Mouse (Mus musculus) lung, postnatal 4 days (tissue): ENCODE measurements around the gene Grm1.

Experiments
- DNase-seq, 2 experiments: peaks; one replicate each; pipeline ENCODE4 v3.0.0; 2021

Gene Grm1

DNA sequence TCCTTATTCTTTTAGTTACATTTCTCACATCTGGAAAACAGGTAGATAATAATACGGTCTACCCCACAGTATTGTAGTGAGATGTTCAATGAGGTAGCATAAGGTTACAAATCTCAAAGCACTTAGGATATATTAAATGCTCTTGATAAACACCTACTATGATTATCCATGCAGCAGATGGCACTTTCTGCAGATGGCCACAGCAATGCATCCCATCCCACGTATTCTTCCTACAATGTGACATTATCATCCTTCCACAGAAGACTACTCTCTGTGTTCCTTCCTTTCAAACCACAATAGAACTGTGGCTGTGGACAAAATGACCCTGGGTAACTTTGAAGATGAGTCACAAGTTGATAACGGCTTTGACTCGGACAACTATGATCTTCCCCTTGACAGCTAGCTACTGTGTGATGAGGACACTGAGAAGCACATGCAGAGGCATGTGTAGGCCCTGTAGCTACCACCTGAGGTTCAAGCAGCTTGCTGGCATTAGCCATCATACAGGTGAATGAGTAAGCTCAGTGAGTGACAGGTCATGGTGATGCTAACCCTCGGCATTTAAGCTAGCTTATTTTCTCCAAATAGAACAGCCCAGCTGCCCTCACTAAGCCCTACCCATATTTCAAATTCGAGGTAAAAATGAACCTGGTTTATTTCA, 117.5 kb downstream of the Grm1 start:
- DNase-seq: no peak

DNA sequence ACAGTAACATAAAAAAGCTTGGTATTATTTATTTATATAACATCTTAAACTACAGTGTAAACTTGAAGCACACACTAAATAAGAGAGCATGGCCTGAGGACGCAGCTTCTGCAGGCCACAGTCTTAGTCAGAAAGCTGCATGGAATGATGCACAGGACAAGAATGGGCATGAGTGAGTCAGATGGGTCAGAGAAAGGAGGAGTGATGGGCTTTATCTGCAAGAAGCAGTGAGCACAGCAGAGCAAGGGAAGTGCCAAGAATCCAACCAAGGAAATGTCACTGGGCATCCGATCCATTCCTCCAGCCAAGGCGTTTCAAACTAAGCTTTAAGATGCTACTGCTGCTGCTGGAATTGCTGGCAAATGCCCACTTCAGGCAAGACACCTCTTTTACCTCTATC, 131.6 kb downstream of the Grm1 start:
- no peak for DNase-seq

DNA sequence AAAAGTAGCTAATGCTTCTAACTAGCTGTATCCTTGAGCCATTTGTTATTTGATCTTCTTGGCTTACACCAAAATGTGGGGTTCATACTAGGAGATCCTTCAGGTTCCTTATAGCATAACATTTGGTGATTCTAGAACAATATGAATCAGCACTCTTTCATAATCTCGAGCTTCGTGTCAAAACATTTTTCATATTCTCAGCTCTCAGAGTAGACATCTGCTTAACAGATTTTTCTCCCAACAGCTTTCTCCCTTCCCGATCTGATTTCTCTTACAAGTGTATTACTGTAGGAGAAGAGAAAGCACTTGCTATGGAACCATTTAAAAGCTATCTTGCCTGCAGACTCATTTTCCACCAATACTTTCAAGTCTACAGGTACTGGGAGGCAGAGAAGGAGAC, 133.0 kb downstream of the Grm1 start:
- DNase-seq: no peak

DNA sequence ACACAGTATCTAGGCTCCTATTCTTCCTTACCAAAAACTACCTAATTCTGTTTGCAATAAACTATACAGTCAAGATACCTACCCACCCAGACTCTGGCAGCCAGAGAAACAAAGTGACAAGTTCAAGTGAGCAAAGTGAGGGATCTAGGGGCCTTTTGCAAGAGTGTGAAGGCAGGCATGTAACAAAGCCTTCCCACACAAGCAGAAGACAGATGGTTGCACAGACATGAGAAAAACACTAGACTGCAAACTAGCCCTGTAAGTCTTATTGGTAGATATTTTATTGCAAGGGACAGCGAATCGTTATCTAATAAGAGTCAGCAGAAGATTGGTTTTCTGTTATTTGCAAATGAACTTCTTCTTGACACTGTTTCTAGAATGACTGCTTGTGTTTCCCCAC, 134.6 kb downstream of the Grm1 start:
- no peak for DNase-seq

DNA sequence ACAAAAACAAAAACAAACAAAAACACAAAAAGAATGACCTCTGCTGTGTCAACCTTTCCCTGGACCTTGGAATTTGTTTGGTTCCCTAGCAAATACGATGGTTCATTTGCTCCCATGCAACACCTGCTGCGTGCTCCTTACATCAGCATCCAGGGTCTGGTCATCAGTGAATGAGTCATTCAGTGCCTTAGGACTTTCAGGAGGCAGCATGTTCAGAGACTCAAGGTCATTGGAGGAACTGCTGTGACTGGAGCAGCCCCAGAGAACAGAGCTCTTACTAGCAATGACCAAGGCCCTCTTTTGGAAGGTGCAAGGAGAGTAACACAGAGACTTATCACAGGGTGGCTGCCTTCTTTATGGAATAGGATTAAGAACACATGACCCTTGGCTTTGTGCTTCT, 138.2 kb downstream of the Grm1 start:
- no peak for DNase-seq

DNA sequence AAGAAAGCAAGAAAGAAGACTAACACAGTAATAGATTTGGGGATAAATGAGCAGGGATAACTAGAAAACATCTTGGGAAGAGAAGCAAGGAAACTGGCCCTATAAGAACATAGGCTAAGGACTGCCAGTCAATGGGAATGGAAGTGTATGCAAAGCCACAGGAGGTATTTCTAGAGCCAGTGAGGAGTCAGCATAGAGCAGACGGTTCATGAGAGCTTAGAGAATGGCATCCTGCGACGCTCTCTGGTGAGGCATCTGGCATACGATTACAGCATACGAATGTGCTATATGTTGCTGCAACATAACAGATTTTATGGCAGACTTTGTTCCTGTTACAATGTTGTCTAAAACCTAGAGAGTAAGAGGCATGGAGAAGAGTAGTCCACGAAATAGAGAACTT, 139.9 kb downstream of the Grm1 start:
- no peak for DNase-seq

DNA sequence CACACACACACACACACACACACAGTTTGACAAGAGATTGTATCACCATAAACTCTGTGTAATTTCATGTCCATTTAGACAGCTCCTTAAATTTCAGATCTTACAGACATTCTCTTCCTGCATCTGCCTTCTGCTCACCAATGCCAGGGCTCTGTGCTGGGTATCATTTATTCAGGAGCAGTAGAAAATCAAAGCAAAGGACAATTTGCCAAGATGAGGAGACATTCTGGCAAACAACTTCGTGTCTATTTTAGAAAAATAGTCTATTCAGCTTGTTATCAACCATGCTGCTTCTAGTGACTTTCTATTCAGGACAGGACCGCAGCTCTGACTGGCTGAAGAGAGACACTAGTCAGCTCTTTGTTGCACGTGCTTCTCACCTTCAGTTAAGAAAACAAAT, 146.3 kb downstream of the Grm1 start:
- no peak for DNase-seq

DNA sequence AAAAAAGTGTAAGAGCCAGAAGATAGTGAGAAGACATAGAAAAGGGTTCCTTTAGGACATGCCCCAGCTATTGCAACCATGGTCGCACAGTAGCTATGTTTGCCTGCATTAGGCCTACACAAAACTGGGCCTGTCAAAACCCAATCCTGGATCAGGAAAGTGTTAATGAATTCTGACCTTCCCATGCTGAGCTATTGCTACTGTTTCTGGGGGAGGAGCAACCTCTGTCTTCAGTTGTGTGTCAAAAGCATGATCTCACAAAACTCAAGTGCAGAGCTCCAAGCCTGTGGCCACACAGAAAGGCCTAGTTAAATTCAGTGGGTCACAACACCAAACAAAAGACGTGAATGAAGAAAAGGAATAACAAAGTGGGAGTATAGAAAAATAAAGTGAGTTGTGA, 152.5 kb downstream of the Grm1 start:
- no peak for DNase-seq

DNA sequence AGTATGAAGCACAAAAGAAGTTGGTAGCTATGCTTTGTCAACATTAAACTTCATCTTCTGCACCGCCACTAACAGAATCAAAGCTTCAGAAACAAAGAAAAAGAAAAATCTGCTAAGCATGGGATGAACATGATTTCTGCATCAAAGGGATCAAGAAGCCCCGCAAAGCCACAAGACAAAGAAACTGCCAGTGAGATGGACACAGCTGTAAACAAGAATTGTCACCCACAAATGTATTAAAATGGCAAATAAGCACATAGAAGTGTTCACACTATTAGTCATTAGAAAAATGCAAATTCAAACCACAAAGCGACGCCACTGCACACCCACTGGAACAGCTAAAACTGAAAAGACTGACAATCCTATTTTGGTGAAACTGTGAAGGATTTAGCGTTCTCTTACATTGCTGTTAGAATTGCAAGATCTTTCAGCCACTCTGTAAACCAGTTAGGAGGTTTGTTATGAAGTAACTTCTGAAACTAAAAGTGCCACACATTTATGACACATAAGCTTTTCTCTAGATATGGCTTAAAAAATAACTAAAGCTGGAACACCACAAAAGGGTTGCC, 153.3 kb downstream of the Grm1 start:
- no peak for DNase-seq

DNA sequence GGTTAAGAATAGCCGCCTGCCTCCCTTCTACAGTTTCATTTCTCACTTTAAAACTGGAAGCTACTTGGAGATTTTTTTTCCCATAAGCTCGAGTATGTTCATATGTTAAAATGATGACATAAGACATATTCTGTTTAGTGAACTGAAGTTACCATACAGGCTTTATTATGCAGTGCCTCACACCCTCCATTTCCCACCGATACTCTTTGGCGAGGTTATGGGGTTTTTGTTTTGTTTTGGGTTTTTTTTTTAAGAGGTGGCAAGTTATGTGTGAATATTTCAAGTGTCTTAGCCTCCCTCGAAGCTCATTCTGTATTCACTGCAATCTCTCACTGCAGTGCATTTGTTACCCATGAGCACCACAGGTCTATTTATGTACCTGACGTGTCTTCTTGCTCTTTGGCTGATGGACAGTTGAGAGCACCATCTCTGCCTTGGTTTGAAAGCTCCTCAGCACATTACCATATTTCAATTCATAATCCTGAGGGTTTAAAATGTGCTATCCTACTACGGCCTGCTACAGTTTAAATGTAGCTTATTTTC, 164.2 kb downstream of the Grm1 start:
- no peak for DNase-seq

DNA sequence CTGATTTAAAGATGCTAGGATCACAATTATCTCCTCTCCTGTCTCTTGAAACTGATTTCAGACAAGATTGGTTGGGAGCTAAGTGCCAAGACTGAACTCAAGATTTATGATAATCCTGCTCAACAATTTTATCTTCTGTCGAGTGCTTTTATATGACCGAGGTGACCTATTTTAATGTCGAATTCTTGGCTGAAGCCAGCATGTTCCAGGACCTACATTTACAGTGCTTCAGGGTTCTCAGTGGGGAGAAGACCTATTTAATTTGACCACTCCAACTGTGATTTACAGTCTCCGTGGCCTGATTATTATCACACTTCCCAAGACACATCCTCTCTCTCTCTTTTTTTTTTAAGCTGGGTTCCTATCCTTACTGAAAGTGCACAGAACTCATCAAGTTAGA, 168.5 kb downstream of the Grm1 start:
- DNase-seq: no peak

DNA sequence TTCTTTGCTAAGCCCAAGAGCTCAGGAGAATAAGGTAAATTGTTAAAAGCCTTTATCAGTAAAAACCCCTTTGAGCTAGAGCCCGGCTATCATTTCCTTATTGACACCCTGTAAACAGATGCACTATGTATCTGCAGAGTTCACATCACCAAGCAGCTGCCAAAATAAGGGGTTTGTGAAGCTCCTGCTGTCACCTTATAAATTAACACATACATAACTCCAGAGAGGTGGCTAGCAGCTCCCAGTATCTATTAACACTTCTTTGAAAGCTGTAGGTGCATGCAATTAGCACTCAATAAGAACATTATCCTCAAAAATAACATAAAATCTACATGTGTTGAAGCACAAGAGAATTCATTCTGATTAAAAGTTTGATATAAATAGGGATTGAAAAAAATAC, 191.9 kb downstream of the Grm1 start:
- no peak for DNase-seq

DNA sequence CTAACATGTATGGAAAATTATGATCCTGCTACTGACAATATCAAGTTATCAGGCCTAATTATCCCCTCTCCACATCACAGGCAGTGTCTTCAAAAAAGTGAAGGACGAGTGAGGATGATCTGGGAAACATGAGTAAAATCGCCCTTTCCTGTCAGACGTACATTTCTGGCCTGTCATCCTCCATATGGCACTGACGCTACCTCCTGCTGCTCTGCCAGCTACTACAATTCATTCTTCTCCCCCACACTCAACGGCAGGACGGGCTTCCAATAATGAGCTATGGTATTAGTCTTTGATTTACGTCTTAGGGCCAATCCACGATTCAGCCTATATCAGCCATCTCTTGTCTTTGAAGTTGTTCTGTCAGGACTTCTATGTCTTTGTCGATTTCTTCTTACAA, 193.6 kb downstream of the Grm1 start:
- no peak for DNase-seq

DNA sequence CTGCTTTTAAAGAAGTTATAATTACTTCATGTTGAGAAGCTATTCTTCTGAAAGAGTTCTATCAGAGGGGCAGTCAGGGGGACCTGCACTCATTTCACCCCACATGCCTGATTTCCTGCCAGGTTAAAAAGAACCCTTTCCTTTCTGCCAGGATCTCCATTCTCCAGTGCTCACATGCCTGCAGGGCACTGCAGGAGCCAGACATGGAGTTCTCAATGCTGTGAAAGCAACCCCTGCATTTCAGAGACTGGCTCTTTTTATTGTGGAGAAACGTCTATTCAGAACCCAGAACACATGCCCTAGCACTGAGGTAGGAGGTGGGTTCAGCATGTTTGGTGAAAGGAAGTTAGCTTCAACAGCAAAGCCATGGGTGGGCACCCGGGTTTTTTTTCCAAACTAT, 197.2 kb downstream of the Grm1 start:
- DNase-seq: no peak

DNA sequence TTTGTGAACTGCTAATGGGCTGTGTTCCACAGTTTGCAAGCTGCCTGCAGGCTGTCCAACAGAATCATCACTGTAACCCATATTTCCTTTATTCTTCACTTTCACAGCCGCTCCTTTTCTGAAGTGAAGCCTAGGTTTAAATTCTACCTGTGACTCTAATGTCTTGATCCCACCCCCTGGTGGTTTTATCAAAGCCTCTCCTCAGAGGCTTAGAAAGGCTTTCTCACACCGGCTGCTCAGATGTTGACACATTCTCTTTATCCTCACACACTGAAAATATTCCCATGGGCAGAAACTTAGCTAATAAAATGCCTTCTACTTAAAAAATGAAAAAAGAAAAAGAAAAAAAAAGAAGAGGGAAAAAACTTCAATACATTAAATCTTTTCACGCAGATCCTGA, 210.0 kb downstream of the Grm1 start:
- DNase-seq: no peak

DNA sequence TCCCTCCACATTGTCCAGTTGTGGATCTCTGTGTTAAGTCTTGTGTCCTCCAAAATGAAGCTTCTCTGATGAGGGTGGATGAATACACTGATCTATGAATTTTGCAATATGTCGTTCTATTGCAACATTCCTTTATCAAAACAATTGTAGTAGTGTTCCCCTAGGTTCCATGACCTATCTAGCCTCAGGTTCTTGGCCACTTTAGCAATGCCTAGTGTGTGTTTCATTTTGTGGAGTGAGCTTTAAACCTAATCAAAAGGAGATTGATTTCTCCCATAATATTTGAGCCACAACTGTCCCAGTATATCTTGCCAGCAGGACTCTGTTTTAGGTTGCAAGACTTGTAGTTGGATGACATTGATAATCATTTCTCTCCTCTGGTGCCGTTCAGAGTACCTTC, 211.9 kb downstream of the Grm1 start:
- no peak for DNase-seq

DNA sequence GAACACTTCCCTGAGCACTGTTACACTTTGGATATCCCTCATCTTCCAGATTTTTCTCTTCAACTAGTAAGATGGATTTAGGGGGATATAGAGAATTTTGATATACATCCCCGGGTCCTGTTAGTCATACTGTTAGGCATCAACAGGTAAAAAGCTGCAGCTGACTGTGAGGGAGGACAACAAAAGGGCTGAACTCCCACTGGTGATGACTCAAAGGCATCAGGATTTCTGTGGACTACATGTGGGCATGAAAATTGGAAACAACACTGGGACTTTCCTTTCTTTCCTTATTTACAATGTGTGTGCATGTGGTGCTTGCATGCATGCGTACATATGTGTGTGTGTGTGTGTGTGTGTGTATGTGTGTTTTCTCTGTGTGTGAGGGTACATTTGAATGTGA, 215.9 kb downstream of the Grm1 start:
- no peak for DNase-seq

DNA sequence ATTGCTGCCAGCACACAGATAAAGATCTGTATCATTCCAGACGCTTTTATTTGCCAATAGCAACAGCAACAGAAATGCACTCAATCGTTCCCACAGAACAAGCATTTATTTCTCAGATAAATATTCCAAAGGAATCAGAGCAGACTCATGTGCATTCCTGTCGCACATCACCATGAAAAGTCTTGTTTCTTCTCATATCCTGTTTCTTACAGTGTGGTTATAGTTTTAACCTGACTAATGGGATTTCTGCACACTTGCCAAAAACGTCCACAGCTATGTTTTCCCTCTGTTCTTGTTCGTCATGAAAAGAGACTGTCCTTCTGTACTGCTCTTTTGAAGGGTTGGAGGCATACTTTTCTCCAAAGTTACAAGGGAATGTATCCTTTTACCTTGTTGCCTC, 217.4 kb downstream of the Grm1 start:
- DNase-seq: no peak

DNA sequence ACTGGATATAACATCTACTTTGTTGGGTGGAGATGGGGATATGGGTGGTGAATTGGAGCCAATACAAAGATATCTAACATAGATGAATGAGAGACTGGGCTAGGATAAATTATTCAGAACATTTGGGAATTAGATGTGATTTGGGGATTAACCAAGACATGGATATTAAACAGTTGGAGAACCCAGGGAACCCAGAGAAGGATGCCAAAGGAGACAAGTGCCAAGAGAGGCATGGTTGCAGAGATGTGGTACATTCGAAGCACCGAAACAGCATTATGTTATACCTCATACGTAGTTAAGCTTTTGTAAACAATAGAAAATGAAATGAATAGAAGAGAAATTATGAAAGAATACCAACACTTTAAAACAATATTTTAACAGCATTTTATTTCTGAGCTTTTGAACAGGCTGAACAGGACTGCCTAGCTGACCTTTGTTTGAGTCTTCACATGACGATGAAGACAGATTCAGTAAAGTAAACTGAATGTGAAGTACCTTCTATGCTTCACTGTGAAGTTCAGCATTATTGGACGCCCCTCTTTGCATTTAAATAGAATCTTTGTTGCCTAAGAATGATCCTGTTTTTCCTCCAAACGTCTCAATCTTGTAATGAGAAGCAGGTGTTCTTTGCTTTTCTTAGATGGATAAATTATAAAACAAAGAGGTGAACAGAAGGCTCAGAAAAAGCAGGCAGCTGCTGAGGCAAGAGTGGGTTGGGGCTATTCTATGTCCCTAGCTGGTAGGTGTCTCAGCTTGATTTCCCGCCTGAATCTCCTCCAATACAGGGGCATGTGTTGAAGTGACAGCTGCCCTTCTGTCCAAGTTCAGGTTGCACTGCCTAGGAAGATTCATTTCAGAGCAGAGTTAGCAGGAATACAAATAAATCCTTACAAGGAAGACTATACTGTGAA, 234.5 kb downstream of the Grm1 start:
- DNase-seq: no peak

DNA sequence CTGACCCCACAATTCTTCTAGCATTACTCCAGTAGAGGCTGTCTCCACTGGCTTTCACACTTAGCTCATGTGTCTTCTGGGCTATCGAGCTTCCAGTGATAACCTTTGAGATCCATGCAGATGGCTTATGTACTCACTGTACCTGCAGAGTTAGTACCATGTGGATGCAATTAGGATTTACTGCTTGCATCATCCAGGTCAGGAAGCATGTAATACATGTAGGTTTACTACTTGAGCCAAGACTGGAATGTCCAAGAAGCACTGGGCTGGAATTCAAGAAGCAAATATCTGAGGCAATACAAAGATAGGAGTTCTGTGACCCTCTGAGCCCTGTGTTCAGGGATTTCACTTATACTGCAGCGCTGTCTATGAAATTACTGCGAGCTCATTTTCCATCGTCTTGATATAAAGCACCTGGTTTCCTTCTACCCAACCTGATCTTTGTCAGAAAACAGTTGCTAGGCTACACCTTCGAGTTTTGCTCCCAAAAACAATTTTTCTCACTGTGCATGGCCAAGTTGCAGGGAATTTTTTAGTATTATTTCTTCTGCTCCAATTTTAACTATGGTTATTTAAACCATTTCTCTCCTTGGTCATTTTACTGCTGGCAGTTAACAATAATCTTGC, 237.0 kb downstream of the Grm1 start:
- DNase-seq: no peak

DNA sequence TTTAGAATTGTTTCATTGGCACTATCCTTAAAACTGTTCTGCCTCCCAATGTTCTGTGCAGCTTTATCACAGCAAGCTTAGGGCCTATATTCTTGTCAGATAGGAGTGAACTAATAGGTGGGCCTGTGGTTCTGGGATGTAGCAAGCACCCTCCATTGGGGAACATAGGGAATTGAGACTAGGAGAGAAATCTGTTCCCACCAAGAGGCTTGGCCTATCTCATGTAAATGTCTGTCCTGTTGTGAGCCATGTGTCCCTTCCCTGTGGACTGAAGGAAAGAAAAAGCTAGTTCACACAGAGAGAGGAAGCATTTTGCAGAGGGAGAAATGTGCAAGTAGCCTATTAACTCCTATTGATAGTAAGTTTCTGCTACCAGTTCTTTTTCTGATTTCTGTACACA, 246.8 kb downstream of the Grm1 start:
- no peak for DNase-seq

DNA sequence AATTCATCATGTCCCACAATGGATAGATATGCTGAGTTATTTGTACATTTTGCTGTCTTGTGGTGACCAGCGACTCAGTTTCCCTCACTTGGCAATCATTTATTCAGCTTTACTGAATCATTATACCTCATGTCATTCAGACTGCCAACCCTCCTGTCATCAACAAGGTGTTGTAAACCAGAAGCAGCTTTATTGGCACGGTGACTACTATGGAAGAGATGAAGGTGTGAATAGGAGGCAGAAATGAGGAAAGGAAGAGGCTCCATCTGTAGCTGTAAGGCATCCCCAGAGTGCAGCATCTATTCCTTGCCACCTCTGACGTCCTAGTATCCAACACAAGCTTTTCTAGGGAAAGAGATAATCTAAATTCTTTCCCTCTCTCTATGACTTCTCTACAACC, 247.3 kb downstream of the Grm1 start:
- DNase-seq: no peak

DNA sequence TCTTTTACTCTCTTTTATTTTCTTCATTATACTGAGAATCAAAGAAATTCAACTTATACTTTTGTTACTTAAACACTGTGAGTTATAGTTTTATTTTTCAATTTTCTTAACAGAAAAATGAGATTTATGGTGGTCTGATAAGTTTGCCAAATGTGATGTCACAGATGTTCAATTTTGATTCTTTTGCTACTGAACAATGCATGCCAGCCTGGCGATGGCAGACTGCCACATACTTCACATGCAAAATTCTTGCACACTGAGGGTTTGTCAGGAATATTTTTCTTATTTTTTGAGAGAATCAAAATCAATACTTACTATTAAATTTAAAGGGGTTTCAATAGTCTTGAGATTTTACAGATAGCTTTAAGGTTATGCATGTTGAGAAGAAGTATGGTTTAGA, 251.0 kb downstream of the Grm1 start:
- no peak for DNase-seq

DNA sequence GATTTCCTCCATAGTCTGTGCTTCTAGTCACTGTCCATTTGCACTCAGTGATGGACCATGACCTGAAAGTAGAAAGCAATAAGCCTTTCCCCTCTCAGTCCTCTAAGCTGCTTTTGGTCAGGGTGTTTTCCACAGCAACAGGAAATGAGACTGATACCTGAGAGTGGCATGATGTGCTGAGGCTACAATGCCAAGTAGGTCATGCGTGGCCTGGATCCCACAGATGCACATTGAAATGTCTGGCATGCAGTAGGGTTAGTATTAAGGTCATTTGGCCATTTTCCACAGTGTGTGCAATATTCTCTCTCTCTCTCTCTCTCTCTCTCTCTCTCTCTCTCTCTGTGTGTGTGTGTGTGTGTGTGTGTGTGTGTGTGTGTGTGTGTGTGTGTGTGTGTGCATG, 254.8 kb downstream of the Grm1 start:
- DNase-seq: no peak
